Mouse (Mus musculus) lung, adult 2 months (tissue): Measurements from ENCODE around the gene Acr. TPM values are rescaled to one million over a fixed set of nuclear protein-coding genes. Genes with fewer than 3 reads are reported as not detected.

Experiments used
- DNase-seq: peaks from one replicate; pipeline ENCODE4 v3.0.0; 2022
- H3K4me1 ChIP-seq: fragments of 200-500 bp; 2 replicates; pipeline ENCODE4 v1.6.1; 2011; ENCODE audit warnings: low read length; ENCODE audit not compliant: control insufficient read depth, insufficient read depth
- H3K4me3 ChIP-seq: fragments of 200-500 bp; replicated peaks from 2 replicates; pipeline ENCODE3; 2011; ENCODE audit warnings: low read depth, mild to moderate bottlenecking, control low read depth, low read length; ENCODE audit errors: extremely low read depth
- CTCF ChIP-seq: fragments of 200-500 bp; IDR thresholded peaks from 2 replicates; pipeline ENCODE4 v1.5.1; 2011; ENCODE audit warnings: mild to moderate bottlenecking, low read length, control low read depth; ENCODE audit not compliant: insufficient read depth
- POLR2A ChIP-seq: fragments of 200-500 bp; IDR thresholded peaks from 2 replicates; pipeline ENCODE4 v1.6.1; 2011; ENCODE audit warnings: low read depth, mild to moderate bottlenecking, control low read depth, low read length, borderline replicate concordance; ENCODE audit errors: extremely low read depth
- WGBS: fragments of 180-500 bp; shearing (Covaris S2); methylation state at CpG from one replicate; pipeline ENCODE4 v1.1.7; 2018; 5-methylcytosine and 5-hydroxymethylcytosine counted together
- polyA plus RNA-seq: library from polyadenylated mRNA; depleted of rRNA; stranded (reverse); fragments of >200 nt; gene quantifications from 2 replicates; pipeline ENCODE4 v1.2.3, GENCODE M21; 2012

Acr gene
- polyA plus RNA-seq, 1 experiment, result 2.9 TPM

- no peak for DNase-seq
Observed at GRCm38 (mm10) chr15:89572147-89572546, 4.0 kb downstream of the Acr start.

GRCm38 (mm10) chr15:89582494-89582893 is 14.4 kb downstream of the Acr start:
- DNase-seq, result no peak
- Histone ChIP-seq H3K4me3 (no peak overlapping the region), H3K4me1 (no peaks in the 10 kb centered on the region)
- 83% methylated on average over 7 of the region's 7 CpGs for WGBS
- no peak for TF ChIP-seq POLR2A
- no peak for TF ChIP-seq CTCF

More at GRCm38 (mm10) chr15:89572147-89572546, 4.0 kb downstream of the Acr start:
- WGBS, result 47% methylated on average over 8 of the region's 8 CpGs
- H3K4me1 ChIP-seq, result no peaks in the 10 kb centered on the region
- TF ChIP-seq POLR2A (no peak), CTCF (no peak)
- H3K4me3 ChIP-seq, result no peak overlapping the region

- DNase-seq, result no peak
- Histone ChIP-seq H3K4me1 (no peaks in the 10 kb centered on the region), H3K4me3 (no peak overlapping the region)
- TF ChIP-seq POLR2A, result no peak
- TF ChIP-seq CTCF, result no peak
- WGBS, result 54% methylated on average over 5 of the region's 5 CpGs
Observed at GRCm38 (mm10) chr15:89585101-89585500, 17.0 kb downstream of the Acr start.

- TF ChIP-seq POLR2A, result no peak
- no peak for TF ChIP-seq CTCF
- 75% methylated on average over 11 of the region's 11 CpGs for WGBS
- Histone ChIP-seq H3K4me1 (no peaks in the 10 kb centered on the region), H3K4me3 (no peak overlapping the region)
- no peak for DNase-seq
Observed at GRCm38 (mm10) chr15:89585631-89586030, 17.5 kb downstream of the Acr start.

GRCm38 (mm10) chr15:89589146-89589545 is 21.0 kb downstream of the Acr start:
- peaks cover 4% of the 10 kb centered on the region for H3K4me1 ChIP-seq
- no peak overlapping the region for H3K4me3 ChIP-seq
- TF ChIP-seq POLR2A (no peak), CTCF (no peak)
- DNase-seq, result no peak
- WGBS, result 78% methylated on average over 5 of the region's 5 CpGs

- Histone ChIP-seq H3K4me3 (peak overlapping the region; percentile 90), H3K4me1 (peaks cover 4% of the 10 kb centered on the region)
- 2% methylated on average over 30 of the region's 30 CpGs for WGBS
- DNase-seq, result no peak
- no peak for TF ChIP-seq POLR2A
- no peak for TF ChIP-seq CTCF
Observed at GRCm38 (mm10) chr15:89591317-89591716, 23.2 kb downstream of the Acr start.

GRCm38 (mm10) chr15:89591723-89592455 is 23.8 kb downstream of the Acr start, which contains the start of gene Rabl2:
Gene Rabl2 (minus strand): TSS chr15:89591923.
- TF ChIP-seq POLR2A (peak; percentile 56; the same call in 1 of the 2 replicates), CTCF (no peak)
- Histone ChIP-seq H3K4me3 (peak within 1 kb of the TSS; percentile 90), H3K4me1 (peaks cover 4% of the 10 kb centered on the region)
- WGBS, result under 1% methylated on average over 35 of the region's 35 CpGs
- DNase-seq, result peak; percentile 77

- peaks cover 4% of the 10 kb centered on the region for H3K4me1 ChIP-seq
- 46% methylated on average over 4 of the region's 4 CpGs for WGBS
- DNase-seq, result no peak
- TF ChIP-seq CTCF (no peak), POLR2A (no peak)
- H3K4me3 ChIP-seq, result no peak overlapping the region
Observed at GRCm38 (mm10) chr15:89592548-89592947, 24.4 kb downstream of the Acr start.

GRCm38 (mm10) chr15:89605822-89606570 is 37.9 kb downstream of the Acr start:
- DNase-seq, result no peak
- 72% methylated on average over 12 of the region's 12 CpGs for WGBS
- Histone ChIP-seq H3K4me3 (no peak overlapping the region), H3K4me1 (no peaks in the 10 kb centered on the region)
- TF ChIP-seq CTCF (no peak), POLR2A (no peak)

- 72% methylated on average over 8 of the region's 8 CpGs for WGBS
- TF ChIP-seq POLR2A (no peak), CTCF (no peak)
- DNase-seq, result no peak
- no peak overlapping the region for H3K4me3 ChIP-seq
- H3K4me1 ChIP-seq, result no peaks in the 10 kb centered on the region
Observed at GRCm38 (mm10) chr15:89607480-89607879, 39.4 kb downstream of the Acr start.
